Mouse (Mus musculus) layer of hippocampus, postnatal 36 days (tissue): ENCODE measurements around the gene Tlr6. TPM values are rescaled to one million over a fixed set of nuclear protein-coding genes. Genes with fewer than 3 reads are reported as not detected.

Experiments used
- DNase-seq, 2 experiments: peaks; one replicate each; pipeline ENCODE4 v3.0.0; 2022
- microRNA-seq, 2 experiments: library from miRNA; unstranded; fragments of <30 nt; microRNA quantifications; one replicate each; pipeline ENCODE4 v1.2.0; 2021
- total RNA-seq, 2 experiments: library from RNA; stranded (reverse); gene quantifications; 2 replicates each; pipeline ENCODE4 v1.2.3; 2021

The Tlr6 gene
- total RNA-seq, 2 experiments from 2014 or later, result 0.55 to 0.86 TPM

GRCm38 (mm10) chr5:64932215-64932614 lies 27.7 kb downstream of the Tlr6 start:
- no peak for DNase-seq

DNA sequence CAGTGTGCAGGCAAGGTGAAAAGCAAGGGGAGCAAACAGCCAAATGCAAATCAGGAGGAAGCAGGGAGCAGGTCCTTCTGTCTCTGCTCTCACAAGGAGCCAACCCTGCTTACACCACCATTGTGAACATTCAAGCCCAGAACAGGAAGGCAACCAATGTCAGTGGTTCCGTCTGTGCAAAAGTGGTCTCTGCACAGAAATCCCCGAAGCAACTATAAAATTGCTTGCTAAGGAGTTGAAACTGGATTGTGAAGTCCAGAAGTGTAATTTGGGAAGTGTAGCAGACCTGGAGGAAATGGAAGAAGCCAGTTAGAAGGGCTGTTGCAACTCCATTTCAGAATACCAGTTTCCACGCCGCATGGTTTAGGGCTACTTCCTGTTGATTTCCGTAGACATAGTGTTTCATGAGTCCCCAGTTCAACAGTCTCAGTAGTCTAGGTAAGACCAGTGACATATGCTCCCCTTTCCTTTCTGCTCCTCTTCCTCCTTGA lies 37.0 kb downstream of the Tlr6 start:
- no peak for DNase-seq

- no peak for DNase-seq
Observed at GRCm38 (mm10) chr5:64918616-64919597, 41.0 kb downstream of the Tlr6 start.

DNA sequence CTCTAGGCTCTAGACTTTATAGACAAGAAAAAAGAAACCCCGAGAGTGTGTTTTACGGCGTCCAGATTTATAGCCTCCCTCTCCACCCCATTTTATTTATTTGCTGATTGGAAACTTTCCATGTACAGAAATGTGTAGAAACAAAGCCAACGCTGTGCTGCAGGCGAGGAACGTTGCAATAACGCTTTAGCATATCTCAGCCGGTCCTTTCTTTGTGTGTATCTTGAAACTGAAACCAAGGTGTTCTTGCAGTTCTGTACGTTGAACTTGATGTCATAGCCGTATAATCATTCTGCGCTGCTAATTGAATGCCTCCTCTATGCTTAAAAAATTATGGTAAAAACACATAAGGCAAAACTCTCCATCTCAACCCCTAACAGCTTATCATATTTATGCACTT lies 42.2 kb downstream of the Tlr6 start:
- DNase-seq, result no peak

- DNase-seq, result no peak
Observed at GRCm38 (mm10) chr5:64917161-64917560, 42.7 kb downstream of the Tlr6 start.

DNA sequence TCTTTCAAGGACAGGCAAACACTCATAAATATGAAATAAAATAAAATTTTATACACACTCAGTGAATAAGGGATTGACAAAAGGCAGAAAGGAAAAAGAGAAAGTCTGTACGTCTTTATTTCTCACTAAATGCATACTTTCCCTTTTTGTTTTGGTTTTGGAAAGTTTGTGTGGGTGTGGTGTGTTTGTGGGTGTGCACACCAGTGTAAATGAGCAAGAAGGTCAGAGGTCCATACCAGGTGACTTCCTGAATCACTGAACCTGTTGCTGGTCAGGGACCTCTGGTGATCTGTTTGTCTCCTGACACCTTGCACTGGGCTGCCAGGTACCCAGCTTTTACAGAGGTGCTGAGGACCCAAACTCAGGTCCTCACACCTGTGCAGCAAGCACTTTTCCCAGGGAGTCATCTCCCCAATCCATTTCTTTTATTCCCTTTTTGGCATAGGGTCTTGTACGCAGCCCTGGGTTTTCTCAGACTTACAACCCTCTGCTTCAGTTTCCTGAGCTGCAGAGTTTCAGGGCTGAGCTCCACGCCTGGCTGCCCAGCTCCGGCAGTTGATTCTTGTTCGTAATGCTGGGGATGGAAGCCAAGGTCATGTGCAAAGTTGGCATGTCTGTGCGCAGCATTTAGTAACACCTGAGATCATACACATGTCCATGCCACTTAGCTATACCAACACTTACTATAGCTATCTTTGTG lies 51.2 kb downstream of the Tlr6 start:
- no peak for DNase-seq

GRCm38 (mm10) chr5:64907906-64908305 lies 52.0 kb downstream of the Tlr6 start:
- DNase-seq, result no peak

DNA sequence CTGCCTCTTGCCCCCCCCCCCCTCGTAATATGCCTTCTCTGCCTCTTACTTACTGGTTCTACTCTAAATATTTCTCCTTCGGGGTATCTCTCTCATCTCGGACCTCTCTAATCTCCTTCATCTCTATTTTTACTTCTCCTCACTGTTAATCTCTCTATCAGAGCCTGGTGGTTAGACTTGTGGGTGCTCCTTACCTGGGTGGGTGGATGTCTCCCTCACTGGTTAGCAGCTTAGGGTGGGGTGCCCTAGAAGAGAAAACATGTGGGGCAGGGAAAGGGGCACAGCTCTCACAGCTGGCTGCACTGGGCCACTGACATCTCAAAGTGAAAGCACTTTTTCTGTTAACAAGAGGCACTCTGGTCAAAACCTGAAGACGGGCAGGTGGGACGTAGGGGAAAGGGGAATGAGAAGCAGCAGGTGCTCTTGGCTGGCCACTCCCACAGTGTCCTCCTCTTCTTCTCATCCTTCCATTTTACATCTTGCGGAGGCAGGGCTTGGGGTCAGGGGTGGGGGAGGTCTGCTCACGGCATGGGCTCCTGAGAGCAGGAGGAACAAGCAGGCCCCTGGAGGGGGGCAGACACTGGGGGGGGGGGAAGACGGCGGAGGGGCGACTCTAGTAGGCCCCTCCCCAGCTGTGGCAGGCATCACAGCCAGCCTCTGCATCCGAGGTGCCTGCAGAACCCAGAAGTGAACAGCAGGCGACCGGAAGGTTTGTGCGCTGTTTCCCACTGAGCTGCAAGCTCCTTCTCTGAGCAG lies 54.2 kb downstream of the Tlr6 start:
- no peak for DNase-seq

Small RNA genes lying within 50 kb of the gene (microRNA-seq; reads per million reads assigned to microRNA genes)
- 67.1 to 86.6 reads per million in 2 experiments for gene Mir574

Other genes starting within 250 kb of the Tlr6 start
- gene Klf3, start 156.7 kb downstream of the Tlr6 start, total RNA-seq, result 10 to 100 TPM; 49.7 to 52.7 TPM
- under 1 TPM; 0.20 to 0.78 TPM for gene Tlr1, start 26.5 kb downstream of the Tlr6 start, total RNA-seq
- gene Fam114a1, start 10.0 kb upstream of the Tlr6 start, total RNA-seq, result 1 to 10 TPM; 3.7 to 6.1 TPM
- gene Tmem156, start 132.0 kb upstream of the Tlr6 start, total RNA-seq, result under 1 TPM; 0.58 to 0.60 TPM
- 10 to 100 TPM; 62.7 to 63.2 TPM for gene Klhl5, start 147.4 kb upstream of the Tlr6 start, total RNA-seq
- gene Wdr19, start 239.6 kb upstream of the Tlr6 start, total RNA-seq, result 10 to 100 TPM; 19.4 to 21.2 TPM